Mouse (Mus musculus) embryonic fibroblast, embryonic 13.5 days (primary cell): ENCODE results near the gene Msgn1.

Experiments used
- CTCF ChIP-seq: IDR thresholded peaks from 2 replicates; pipeline ENCODE4 v1.5.1; 2011; ENCODE audit warnings: mild to moderate bottlenecking, control low read depth, low read length, moderate library complexity, borderline replicate concordance; ENCODE audit not compliant: insufficient read depth
- POLR2A ChIP-seq: IDR thresholded peaks from 2 replicates; pipeline ENCODE4 v1.6.1; 2011; ENCODE audit warnings: low read depth, mild to moderate bottlenecking, control low read depth, low read length, moderate library complexity

DNA sequence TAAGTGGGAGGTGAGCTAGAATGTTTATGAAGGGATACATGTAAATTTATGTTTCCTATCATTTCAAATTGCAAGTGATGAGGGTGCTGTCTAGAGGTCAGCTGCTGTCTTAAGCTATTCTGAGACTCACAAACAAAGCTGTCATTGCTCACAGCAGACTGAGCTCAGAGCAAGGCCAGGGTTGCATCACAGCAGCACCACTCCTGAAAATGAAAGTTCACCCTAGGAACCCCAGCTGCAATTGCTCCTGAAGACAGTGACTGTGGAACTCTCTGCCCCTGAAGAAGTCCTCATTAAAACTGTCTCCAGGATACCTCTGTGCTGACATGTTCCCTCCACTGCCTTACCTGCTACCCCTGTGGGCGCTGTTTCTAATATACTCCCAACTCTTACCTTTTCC, 13.7 kb downstream of the Msgn1 start:
- no peak for TF ChIP-seq POLR2A
- no peak for TF ChIP-seq CTCF
